Mouse (Mus musculus): ENCODE data around the gene Sfmbt1.

GRCm38 (mm10) chr14:30762131-30762903, 47.7 kb downstream of the Sfmbt1 start:
- TF ChIP-seq CTCF (conservative IDR thresholded peaks at IDR 0.05; ENCODE audit: low read length) = no peak
- no peak for TF ChIP-seq POU5F1 (IDR thresholded peaks at IDR 0.05; ENCODE audit: borderline replicate concordance, low read length)
- no peak for TF ChIP-seq NANOG (IDR thresholded peaks at IDR 0.05; ENCODE audit: borderline replicate concordance, low read length)
